Mouse (Mus musculus): Measurements from ENCODE around the gene Surf1.
"Not testable (repeated sequence)": the region's sequence is repeated elsewhere in the genome, so short reads cannot be mapped to it uniquely, and the experiment has no call there.

Surf1 gene

DNA sequence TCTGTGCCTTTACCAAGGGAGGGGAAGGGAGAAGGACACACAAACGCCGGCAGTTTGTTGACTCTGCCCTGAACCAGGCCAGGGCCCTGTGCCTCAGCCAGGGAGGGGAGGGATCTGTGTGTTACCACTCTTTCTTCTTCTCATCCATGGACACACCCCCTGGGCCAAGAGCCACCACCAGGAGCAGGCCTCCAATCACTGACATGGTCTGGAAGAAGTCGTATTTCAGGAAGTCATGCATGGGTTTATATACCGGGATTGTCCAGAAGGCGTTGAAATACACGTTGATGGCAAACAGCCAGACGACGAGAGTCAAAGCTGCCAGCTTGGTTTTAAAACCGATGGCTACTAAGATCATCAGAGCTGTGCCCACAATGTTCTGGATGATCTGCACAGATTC, 5.5 kb upstream of the Surf1 start:
- DNase-seq, result no peak

DNA sequence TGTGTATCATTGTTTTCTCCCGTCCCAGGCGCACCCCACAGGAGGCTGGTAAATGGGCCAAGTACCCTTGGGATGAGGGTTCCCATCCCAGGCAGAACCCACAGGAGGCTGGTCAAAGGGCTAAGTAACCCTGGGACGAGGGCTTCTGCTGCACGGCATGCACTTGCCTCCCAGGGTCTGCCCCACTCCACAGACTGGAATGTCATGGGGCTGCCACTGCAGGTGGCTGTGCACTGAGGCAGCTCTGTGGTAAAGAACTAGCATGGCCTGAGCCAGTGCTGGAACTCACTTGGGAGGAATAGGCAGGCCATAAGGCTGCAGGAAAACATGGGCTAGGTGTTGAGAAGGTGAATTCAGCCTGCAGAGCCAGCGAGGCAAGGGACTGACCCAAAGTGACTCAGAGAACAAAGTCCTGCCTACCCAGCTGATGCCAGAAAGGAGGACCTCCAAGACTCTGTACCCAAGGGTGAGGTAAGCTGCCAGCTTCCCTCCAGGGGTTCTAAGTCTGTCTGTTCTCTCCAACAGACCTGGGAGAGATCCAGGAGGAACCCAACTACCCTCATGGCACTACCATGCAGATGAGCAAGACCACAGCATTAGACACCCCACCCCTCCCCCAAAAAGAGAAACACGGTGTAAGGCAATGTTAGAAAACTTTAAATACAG, 4.0 kb upstream of the Surf1 start:
- no peak for DNase-seq

DNA sequence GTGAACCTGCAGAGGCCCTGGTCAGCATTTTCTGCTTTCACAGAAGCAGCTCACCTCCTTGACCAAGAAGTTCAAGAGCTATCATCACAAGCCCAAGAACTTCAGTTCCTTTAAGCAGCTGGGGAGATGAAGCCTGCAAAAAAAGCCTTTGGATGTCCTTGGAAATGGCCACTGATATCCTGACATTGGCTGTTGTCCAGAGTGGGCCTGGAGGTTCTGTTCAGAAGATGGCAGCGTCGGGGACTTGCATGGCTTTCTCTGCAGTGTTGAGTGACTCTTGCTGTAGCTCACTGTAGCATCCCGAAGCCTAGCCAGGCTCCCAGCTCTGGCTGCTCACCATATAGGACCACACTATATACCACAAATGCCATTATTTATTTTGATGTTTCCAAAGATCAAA, 3.4 kb upstream of the Surf1 start:
- DNase-seq, result no peak

DNA sequence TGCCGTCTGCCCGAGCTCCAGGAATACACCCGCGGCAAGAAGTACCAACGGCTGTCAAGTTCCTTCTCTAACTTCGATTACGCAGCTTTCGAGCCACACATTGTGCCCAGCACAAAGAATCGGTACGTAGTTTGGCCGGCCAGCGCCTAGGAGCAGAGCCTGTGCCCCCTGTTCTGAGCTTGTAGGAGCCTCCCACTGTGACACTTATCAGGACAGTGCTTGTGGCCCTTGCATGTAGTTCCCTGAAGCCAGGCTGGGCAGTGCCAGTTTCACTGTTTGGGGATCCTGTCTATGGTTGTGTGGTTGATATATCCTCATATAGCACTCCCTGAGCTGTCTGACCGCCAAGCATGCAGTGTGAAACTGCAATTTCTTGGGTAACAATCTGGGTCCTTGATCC, 408 bp upstream of the Surf1 start:
- no peak for DNase-seq

DNA sequence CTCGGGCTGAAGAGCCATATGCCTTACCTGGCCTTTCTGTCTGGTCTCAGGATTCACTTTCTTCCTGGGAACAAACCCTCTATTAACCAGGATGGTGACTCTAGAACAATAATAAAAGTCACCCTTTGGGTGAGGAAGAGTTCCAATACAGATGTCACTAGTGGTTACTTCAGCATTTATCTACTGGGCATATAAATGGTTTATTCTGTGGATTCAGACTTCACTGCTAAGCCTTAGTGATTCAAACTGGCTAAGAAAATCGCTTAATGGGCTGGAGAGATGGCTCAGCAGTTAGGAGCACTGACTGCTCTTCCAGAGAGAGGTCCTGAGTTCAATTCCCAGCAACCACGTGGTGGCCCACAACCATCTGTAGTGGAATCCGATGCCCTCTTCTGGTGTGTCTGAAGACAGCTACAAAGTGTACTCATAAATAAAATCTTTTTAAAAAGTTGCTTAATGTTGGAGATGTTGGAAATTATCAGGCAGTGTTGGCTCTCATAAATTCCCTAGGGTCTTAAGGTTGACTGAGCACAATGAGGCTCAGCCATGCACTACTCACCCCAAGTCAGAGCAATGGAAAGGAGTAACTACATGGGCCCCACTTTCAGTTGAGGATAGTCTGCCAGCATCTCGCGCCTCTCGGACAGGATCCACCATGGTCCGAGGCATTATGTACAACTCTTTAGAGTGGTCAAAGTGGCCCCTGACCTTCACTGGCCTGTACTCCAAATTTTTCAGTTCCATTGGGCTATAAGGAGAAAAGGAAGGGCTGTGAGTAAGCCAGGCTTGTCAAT, 2.0 kb downstream of the Surf1 start:
- no peak for DNase-seq

DNA sequence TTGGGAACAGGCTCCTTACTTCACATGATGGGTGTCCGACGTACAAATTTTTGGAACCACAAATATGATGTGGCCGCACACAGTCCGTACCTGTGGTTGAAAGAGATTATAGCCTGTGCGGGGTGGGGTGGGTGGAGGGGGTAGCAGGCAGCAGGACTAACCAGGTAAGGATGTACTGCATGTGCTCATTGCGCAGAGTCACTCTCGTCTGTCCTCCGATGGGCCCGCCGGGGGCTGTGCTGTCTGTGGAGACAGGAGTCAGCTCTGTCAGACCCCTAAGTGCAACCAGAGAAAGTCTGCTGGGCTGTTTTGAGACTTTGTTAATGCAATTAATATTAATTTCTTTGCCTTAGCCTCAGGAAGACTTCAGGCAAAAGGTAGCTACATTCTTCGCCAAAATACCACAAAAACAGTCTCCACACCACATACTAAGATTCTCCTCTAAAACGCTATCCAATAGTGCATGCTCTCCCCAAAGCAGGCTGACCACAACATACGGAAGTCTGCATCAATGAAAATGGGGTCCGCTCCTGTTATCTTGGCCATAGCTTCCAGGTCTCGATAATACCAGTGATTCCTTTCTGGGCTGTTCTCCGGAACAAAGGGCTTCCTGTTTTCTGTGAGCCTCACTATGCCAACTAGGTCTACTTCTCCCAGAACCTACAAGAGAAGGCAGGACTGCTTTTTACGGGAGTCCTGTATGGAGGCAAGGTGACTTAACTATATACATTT, 2.7 kb downstream of the Surf1 start:
- DNase-seq, result no peak

DNA sequence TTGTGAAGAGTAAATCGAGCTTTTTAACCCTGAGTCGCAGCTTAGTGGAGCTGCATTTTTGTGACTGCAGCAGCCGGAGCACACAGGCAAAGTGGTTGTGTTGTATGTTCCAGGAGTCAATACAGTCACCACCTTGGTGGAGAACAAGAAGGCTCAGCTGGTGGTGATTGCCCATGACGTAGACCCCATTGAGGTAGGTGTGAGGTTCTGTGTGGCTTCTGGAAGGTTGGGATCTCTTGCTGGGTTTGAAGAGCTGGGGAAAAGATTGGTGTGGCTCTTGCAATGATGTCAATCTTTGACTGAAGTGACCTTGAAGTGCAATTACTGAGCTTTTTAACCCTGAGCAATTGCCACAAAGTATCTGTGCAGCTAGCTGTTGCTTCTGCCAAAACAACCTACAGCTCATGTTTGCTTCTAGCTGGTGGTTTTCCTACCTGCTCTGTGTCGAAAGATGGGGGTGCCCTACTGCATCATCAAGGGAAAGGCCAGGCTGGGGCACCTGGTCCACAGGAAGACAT, 4.0 kb downstream of the Surf1 start:
- no peak for DNase-seq

DNA sequence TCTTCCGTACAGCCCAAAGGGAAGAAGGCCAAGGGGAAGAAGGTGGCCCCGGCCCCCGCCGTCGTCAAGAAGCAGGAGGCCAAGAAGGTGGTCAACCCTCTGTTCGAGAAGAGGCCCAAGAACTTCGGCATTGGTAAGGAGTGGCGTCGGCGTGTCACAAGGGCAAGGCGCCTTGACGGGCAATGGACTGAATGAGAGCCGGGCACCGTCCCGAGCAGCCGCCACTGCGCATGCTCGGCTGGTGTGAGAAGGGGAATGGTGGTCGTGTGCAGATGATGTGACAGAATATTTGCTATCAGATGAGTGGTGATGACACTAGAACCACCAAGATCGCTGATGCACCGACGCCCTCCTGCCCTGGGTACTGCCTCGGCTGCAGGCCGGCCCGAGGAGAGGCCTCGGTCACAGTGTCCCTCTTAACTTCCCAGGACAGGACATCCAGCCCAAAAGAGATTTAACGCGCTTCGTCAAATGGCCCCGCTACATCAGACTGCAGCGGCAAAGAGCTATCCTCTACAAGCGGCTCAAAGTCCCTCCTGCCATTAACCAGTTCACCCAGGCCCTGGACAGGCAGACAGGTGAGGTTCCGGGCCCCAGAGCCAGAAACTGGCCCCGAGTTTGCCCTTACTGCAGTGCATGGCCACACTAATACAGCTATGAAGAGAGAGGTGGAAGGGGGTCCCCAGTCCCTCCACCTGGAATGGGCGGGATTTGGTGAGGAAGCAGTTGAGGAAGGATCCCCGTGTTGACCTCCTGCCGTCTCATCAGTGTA, 5.2 kb downstream of the Surf1 start:
- peak in 1 of 2 experiments; percentile 69 for DNase-seq

DNA sequence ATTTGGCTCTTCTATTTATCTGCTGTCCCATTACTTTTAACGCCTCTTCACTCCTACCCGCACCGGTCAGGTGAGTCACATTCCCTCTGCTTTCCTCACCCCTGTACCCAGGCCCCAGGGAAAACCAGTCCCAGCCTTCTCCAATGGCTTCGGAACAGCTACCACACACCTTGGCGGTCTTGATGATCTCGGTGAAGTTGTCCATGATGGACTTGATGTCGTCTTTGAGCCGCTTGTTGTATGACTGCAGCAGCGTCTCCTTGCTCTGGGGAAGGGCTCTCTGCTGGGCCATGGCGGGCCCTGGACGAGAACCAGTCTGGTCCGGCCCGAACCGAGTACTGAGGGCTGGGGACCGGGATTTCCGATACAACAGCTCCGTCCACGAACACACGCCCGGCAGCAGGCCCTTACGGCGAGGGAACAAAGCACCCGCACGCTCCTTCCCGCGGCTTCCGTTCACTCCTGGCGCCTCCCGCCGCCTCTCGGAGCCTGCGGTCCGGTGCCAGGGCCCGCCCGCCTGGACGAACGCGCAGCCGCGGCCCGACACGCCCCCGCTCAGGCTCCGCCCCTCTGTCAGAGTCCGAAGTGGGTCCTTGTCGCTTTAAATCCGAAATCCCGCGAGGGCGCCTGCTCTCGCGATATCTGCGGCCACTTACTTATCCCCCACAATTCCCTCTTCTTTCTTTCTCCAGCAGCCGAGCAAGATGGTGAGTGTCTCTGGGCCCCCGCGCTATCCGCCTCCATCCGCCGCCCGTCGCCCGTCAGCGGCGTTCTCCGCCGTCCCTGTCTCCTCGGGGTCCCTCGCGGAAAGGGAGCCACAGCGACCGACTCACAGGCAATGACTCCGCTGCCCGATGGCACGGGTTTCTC, 6.0 kb downstream of the Surf1 start, which contains the start of the genes Med22 and Rpl7a:
Med22 (minus strand) TSS at position 554 of the 870 bp plus-strand sequence.
Rpl7a (plus strand) TSS at position 641 of the 870 bp plus-strand sequence.
- DNase-seq, result peak; percentile 99

DNA sequence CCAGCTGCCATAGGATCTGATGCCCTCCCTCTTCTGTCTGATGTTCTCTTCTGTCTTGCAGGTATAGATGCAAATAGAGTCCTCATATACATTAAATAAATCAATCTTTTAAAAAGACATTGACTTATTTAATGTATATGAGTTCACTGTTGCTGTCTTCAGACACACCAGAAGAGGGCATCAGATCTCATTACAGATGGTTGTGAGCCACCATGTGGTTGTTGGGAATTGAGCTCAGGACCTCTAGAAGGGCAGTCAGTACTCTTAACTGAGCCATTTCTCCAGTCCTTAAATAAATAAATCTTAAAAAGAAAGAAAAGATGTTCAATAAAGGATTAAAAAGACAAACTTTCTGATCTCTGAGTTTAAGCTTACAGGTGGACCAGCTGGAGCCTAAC, 6.9 kb downstream of the Surf1 start:
- DNase-seq, result no peak

DNA sequence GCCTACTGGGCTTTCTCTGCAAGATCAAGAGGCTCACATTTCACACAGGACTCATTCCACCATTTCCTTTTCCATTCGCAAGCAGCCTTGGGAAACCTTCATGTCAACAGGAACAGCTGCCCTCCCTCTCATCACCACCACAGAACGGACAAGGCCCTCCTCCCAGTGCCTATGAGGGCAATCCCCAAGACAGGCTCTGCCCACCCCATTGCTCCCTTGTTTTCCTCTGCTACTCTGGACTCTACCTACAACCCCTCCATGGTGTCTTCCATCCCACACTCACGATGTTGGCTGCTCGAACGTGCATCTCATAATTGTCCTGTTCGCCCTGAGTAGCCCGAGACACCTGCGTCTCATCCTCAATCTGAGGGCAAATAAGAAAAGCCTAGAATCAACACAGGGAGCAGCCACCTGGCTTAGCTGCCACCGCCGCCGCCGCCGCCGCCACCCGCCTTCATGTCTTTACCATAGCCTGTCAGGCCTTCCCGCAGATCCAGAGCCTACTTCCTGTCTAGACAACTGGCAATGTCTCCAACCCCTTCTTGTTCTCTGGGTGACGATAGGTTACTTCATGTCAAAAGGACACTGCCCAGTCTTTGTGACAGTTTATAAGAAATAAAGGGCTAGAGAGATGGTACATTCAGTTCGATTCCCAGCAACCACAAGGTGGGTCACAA, 7.5 kb downstream of the Surf1 start:
- no peak for DNase-seq

DNA sequence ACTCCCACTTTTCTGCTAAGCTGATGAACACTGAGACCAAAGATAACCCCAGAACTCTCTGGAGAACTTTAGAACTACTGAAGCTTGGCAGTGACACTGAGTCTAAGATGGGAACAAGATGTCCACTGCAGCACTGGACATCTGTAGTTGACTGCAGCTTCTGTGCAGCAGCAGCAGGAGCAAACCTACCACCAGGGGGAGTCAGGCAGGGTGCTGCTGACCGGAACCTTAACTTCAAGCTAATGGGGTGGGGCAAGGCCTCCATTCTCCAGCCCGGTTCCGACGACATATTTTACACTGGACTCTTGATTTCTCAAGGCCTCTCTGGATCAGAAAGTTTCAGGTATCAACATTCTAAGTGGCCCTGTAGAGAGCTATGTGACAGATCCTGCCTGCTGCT, 9.2 kb downstream of the Surf1 start:
- DNase-seq, result peak; percentile 60 to 63

DNA sequence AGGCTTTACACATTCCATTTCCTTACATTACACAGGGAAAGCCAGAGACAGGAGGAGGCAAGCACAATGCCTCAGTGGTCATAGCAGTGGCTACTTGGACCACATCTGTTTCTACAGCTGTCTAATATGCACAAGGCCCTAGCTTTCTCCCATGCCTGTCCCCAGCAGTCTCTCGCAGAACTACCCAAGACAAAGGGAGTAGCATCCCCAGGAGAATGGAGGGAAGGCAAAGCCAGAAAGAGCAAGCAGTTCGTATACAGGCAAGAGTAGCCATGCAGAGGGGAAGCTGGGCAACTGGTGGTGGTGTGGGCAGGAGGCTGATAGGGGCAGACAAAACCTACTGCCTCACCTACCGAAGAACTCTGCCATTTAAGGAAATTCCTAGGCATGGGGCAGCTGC, 9.9 kb downstream of the Surf1 start:
- DNase-seq, result no peak

DNA sequence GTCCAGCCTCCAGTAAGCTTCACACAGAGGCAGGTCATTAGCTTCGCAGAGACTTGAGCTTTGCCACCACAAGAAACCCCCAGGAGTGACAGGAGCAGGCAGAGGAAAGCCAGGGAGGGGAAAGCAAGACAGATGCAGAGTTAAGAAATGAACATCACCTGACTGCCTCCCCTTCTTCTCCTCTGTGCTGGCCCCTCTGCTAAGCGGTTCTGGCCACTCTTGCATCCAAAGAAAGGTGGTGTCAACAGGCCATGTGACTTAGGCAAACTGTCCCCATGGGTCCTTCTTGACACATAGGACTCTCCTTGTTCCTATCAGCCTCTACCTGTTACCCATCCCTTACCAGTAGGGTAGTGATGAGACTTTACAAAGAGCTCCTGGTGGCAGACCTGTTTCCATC, 10.4 kb downstream of the Surf1 start:
- DNase-seq, result no peak

DNA sequence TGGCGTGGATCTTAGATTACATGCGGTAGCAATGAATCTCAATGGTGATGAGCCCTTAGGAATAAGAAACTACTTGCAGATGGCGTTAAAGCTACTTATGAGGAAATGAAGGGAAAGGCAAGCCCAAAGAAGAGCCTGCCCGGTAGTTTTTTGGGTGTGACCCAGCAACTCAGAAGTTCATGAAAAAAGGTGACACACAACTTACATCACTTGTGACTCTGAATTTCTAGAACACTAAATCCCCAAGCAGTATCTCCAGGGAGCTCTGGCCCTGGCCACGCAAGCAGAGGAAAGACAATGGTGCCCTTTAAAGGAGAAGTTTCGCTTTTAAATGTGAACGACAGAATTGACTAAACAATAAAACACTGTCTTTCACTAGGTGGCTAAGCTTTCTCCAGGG, 13.0 kb downstream of the Surf1 start:
- no peak for DNase-seq

DNA sequence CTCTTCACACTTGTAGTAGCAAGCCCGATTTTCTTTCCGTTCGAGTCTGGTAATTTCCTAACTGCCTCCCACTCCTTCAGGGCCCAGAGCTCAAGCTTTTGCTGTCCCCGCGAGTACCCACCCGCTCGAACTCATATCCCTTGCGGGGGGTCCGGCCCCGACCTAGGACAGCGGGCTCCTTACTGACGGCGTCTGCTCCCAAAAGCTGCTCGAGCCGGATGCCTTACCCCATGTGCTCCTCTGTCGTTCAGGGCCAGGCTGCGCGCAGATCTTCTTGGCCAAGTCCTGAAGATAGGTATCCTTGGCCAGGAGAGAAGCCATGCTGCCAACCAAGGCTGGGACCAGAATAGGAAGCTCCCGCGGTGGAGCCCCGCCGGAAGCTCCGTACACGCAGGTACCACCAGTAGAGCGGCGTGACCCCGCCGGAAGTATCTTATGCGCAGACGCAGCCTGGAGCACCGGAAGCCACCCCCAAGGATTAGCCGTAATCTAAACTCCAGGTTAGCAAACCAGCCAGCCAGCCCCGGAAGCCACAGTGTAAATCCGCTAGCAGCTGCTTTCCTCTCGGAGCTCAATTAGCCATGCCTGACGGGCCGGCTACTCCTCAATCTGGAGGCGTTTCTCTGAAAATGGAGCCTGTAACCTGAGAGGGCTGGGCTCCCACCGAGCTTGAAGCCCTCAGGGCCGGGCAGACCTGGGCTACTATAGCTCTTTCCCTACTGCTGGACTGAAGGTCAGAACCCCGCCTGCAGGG, 13.7 kb downstream of the Surf1 start, which contains the start of gene Surf6:
Surf6 (minus strand) TSS at position 413 of the 754 bp plus-strand sequence.
- DNase-seq, result peak; percentile 94 to 96

DNA sequence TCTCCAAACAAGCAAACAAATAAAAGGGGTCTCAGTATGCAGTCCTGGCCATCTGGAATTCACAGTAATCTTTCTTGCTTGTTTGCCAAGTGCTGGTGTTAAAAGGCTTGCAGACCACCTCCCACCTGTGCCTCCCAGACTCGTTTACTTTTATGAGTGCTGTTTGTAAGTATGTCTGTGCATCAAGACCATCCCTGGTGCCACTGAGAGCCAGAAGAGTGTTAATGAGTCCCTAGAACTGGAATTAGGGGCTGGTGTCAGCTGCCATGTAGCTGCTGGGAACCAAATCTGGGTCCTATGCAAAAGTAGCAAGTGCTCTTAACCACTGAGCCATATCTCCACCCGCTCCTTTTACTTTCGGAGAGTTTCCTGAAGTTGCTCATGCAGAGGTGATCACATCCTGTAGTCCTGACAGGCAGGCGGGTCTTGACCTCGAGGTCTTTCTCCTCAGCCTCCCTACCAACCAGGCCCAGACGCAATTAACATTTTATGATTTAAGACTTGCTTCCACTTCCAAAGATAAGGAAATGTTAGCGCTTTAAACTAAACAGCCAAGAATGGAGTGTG, 14.4 kb downstream of the Surf1 start:
- peak; percentile 36 to 41 for DNase-seq

DNA sequence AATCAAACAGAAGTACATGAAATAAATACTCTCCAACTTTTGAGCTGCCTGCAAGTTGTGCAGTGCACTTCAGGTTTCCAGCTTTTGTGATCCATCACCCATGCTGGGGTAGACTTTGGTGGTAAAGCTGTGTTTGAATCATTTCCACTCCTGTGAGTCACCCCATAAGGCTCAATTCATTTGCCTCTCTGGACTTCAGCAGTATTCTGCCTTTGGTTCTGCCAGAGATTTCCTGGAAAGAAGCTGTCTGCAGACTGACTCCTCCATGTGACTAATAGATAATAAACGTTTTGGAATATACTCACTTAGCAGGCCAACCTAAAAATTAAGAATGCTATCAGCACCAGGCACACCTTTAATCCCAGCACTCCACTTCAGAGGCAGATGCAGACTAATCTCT, 15.6 kb downstream of the Surf1 start:
- DNase-seq, result no peak

DNA sequence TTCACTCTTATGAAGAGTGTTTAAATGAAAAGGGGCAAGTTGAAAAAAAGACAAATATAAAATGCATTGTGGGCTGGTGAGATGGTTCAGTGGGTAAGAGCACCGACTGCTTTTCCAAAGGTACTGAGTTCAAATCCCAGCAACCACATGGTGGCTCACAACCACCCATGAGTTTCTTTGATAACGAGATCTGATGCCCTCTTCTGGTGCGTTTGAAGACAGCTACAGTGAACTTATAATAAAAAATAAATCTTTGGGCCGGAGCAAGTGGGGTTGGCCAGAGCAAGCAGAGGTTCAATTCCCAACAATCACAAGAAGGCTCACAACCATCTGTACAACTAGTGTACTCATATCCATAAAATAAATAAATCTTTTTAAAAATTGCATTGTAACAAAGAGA, 20.4 kb downstream of the Surf1 start:
- no peak for DNase-seq

DNA sequence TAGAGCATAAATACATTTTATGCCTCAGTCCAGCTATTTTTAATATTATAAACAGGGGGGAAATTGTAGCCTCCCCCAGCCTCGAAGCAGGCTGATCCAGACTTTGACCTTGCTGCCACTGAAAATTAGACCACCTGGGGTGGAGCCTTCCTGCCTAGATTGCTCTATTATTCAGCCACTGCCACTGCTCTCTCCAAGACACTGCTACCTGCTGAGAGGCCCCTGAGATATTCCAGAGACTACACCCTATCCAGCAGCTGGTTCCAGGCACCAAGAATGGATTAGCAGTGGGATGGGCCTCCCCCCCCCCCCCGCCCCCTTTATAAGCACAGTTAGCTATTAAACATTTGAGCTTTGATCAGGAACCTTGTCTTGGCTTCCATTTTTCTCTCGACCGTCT, 30.2 kb downstream of the Surf1 start:
- not testable (repeated sequence) for DNase-seq

Data from B cell, adult 2 months (primary cell).